Mouse (Mus musculus): Measurements from ENCODE around the gene P2ry14. TPM values are rescaled to one million over a fixed set of nuclear protein-coding genes. Genes with fewer than 3 reads are reported as not detected.

Gene P2ry14
- 8.6 and 10.3 TPM in 2 replicates for polyA plus RNA-seq (2015; fragmentation: Nextera tagmentation; extraction: Ambion mirVana)

DNA sequence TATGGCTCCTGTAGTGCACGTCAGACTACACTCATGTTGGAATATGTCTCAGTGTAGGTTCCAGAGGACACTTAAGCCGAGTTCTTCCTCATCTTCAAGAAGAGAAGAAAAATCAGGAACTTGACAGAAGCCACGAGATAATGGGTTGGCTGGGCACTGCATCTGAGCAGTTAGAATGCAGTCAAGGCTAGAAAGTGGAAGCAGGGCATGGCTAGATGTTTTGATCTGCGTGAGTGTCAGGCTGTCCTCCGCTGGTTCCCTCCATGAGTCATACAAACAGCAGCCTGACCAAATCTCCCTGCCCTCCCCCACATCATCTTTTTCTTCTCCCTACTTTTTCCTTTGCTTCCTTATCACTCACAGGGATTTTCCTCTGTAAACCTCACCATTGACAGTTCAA is at the start of gene P2ry14:
Gene P2ry14 (minus strand): TSS at position 195 of the 400 bp plus-strand sequence.
- ATAC-seq: no peak
- Histone ChIP-seq H3K4me1 (replicated peaks) (no peaks in the 10 kb centered on the region), H3K27ac (no peak within 1 kb of the TSS), H3K27me3 (replicated peaks) (no peaks in the 10 kb centered on the region), H3K9ac (no peak within 1 kb of the TSS), H3K4me2 (replicated peaks) (no peak within 1 kb of the TSS), H3K4me3 (replicated peaks) (no peak within 1 kb of the TSS), H3K9me3 (no peaks in the 10 kb centered on the region), H3K36me3 (no peaks in the 10 kb centered on the region)
- 77% methylated on average over 5 of the region's 5 CpGs for WGBS

DNA sequence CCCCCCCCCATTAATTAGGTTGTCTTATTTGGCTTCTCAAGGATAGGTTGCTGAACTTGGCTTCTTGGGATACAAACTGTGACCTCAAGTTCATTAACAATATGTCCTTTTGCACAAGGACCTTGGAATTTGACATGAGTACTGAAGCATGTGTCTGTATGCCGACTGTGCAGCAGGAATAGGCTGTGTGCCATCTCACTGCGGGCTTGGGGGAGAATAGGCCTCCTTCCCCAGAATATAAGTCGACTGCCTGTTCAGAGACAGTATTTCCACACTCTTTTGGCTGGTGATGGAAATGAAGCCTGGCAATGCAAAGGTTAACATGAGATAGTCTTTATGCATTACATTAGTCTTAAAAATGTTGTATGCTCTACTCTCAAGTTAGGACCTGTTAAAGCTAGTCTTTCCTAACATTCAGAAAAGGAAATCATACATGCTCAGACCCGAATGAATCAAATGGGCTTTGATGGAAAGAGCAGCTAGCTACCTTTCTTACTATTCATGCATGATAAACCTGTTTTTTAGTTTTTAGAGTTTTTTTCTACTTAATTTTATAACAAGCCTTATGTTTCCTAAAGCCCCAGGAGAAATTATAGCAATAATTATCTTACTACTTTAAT is 44.0 kb upstream of the P2ry14 start:
- no peak for ATAC-seq
- no peaks in the 10 kb centered on the region for H3K36me3 ChIP-seq
- no peaks in the 10 kb centered on the region for H3K4me1 ChIP-seq (replicated peaks)
- H3K9me3 ChIP-seq: no peaks in the 10 kb centered on the region
- H3K27me3 ChIP-seq (replicated peaks): no peaks in the 10 kb centered on the region
- no peak overlapping the region for H3K4me3 ChIP-seq (replicated peaks)
- 80% methylated on average over 4 of the region's 4 CpGs for WGBS
- no peak overlapping the region for H3K27ac ChIP-seq
- no peak overlapping the region for H3K4me2 ChIP-seq (replicated peaks)
- no peak overlapping the region for H3K9ac ChIP-seq

GRCm38 (mm10) chr3:59194938-59195337 is 41.5 kb upstream of the P2ry14 start, which contains the start of gene Gpr87:
TSS of gene Gpr87 (minus strand) at chr3:59195104.
- no peak within 1 kb of the TSS for H3K4me2 ChIP-seq (replicated peaks)
- 84% methylated on average over 7 of the region's 7 CpGs for WGBS
- H3K36me3 ChIP-seq: no peaks in the 10 kb centered on the region
- ATAC-seq: no peak
- H3K4me1 ChIP-seq (replicated peaks): no peaks in the 10 kb centered on the region
- H3K4me3 ChIP-seq (replicated peaks): no peak within 1 kb of the TSS
- no peak within 1 kb of the TSS for H3K27ac ChIP-seq
- no peaks in the 10 kb centered on the region for H3K27me3 ChIP-seq (replicated peaks)
- no peaks in the 10 kb centered on the region for H3K9me3 ChIP-seq
- H3K9ac ChIP-seq: no peak within 1 kb of the TSS

- Histone ChIP-seq H3K4me2 (replicated peaks) (no peak overlapping the region), H3K9ac (no peak overlapping the region), H3K27ac (no peak overlapping the region), H3K4me1 (replicated peaks) (no peaks in the 10 kb centered on the region), H3K36me3 (no peaks in the 10 kb centered on the region), H3K4me3 (replicated peaks) (no peak overlapping the region), H3K9me3 (no peaks in the 10 kb centered on the region), H3K27me3 (replicated peaks) (no peaks in the 10 kb centered on the region)
- no peak for ATAC-seq
- WGBS: 89% methylated on average over 7 of the region's 7 CpGs
Observed at GRCm38 (mm10) chr3:59194099-59194498, 40.7 kb upstream of the P2ry14 start.

GRCm38 (mm10) chr3:59191674-59192073 is 38.3 kb upstream of the P2ry14 start:
- H3K27ac ChIP-seq: no peak overlapping the region
- H3K4me1 ChIP-seq (replicated peaks): no peaks in the 10 kb centered on the region
- no peaks in the 10 kb centered on the region for H3K36me3 ChIP-seq
- no peak for ATAC-seq
- H3K27me3 ChIP-seq (replicated peaks): no peaks in the 10 kb centered on the region
- H3K9me3 ChIP-seq: no peaks in the 10 kb centered on the region
- no peak overlapping the region for H3K4me3 ChIP-seq (replicated peaks)
- H3K9ac ChIP-seq: no peak overlapping the region
- WGBS: 92% methylated on average over 6 of the region's 6 CpGs
- no peak overlapping the region for H3K4me2 ChIP-seq (replicated peaks)

GRCm38 (mm10) chr3:59187336-59187735 is 33.9 kb upstream of the P2ry14 start:
- whole genome bisulfite sequencing: 76% methylated on average over 4 of the region's 4 CpGs
- Histone ChIP-seq H3K36me3 (no peaks in the 10 kb centered on the region), H3K27ac (no peak overlapping the region), H3K4me3 (replicated peaks) (no peak overlapping the region), H3K4me1 (replicated peaks) (no peaks in the 10 kb centered on the region), H3K4me2 (replicated peaks) (no peak overlapping the region), H3K9me3 (no peaks in the 10 kb centered on the region), H3K9ac (no peak overlapping the region), H3K27me3 (replicated peaks) (no peaks in the 10 kb centered on the region)
- ATAC-seq: no peak

GRCm38 (mm10) chr3:59185662-59186061 is 32.2 kb upstream of the P2ry14 start:
- WGBS: 80% methylated on average over 4 of the region's 4 CpGs
- no peak overlapping the region for H3K9ac ChIP-seq

GRCm38 (mm10) chr3:59182129-59182528 is 28.7 kb upstream of the P2ry14 start:
- no peaks in the 10 kb centered on the region for H3K27me3 ChIP-seq (replicated peaks)
- no peaks in the 10 kb centered on the region for H3K9me3 ChIP-seq
- H3K27ac ChIP-seq: no peak overlapping the region
- no peak overlapping the region for H3K4me2 ChIP-seq (replicated peaks)
- H3K4me3 ChIP-seq (replicated peaks): no peak overlapping the region
- H3K36me3 ChIP-seq: no peaks in the 10 kb centered on the region
- H3K9ac ChIP-seq: no peak overlapping the region
- no peaks in the 10 kb centered on the region for H3K4me1 ChIP-seq (replicated peaks)
- ATAC-seq: no peak

More at GRCm38 (mm10) chr3:59185662-59186061, 32.2 kb upstream of the P2ry14 start:
- H3K36me3 ChIP-seq: no peaks in the 10 kb centered on the region
- no peak overlapping the region for H3K27ac ChIP-seq
- ATAC-seq: no peak
- H3K9me3 ChIP-seq: no peaks in the 10 kb centered on the region
- H3K4me1 ChIP-seq (replicated peaks): no peaks in the 10 kb centered on the region
- H3K4me2 ChIP-seq (replicated peaks): no peak overlapping the region
- no peak overlapping the region for H3K4me3 ChIP-seq (replicated peaks)
- H3K27me3 ChIP-seq (replicated peaks): no peaks in the 10 kb centered on the region

DNA sequence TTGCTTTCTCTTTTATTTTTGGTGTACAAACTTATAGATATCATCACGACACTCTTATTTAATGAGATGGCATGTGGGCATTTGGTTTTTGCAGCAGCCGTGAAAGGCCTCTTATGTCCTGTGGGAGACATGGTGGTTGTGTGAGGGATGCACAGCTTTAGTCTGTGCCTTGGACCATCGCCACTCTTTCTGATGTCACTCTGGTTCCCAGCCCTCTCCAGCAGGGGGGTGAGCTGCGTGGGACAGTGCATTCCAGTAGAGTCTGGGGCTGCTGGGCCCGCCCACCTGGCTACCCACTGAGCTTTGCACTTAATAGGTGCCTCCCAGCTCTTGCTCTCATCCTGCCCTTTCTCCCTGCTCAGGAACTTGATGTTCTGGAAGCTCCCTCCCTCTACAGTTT is 27.7 kb upstream of the P2ry14 start:
- no peaks in the 10 kb centered on the region for H3K36me3 ChIP-seq
- no peak overlapping the region for H3K4me3 ChIP-seq (replicated peaks)
- no peaks in the 10 kb centered on the region for H3K27me3 ChIP-seq (replicated peaks)
- H3K27ac ChIP-seq: no peak overlapping the region
- H3K4me2 ChIP-seq (replicated peaks): no peak overlapping the region
- H3K4me1 ChIP-seq (replicated peaks): no peaks in the 10 kb centered on the region
- H3K9ac ChIP-seq: no peak overlapping the region
- no peaks in the 10 kb centered on the region for H3K9me3 ChIP-seq
- ATAC-seq: no peak
- WGBS: 76% methylated on average over 5 of the region's 5 CpGs

DNA sequence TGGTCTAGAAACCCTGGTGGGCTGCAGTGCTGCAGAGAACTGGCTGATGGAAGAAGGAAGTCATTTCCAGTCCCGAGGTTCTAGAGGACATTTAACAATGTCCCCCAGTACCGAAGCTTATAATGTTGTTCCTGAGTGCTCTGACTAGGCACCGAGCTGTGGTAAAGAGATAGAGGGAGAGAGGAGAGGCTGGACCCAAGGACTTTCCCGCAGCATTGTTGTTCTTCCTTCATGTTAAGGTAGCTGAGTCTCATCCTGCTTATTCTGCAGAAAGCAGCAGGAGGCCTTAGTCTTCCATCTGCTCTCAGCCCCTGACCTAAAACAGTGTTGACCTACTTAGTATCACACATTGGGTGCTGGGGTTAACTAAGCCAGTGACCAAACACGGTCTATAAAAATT is 23.5 kb upstream of the P2ry14 start:
- Histone ChIP-seq H3K4me2 (replicated peaks) (no peak overlapping the region), H3K4me3 (replicated peaks) (no peak overlapping the region), H3K9ac (no peak overlapping the region), H3K27ac (no peak overlapping the region), H3K4me1 (replicated peaks) (no peaks in the 10 kb centered on the region), H3K9me3 (no peaks in the 10 kb centered on the region), H3K36me3 (no peaks in the 10 kb centered on the region), H3K27me3 (replicated peaks) (no peaks in the 10 kb centered on the region)
- 74% methylated on average over 5 of the region's 5 CpGs for WGBS
- ATAC-seq: no peak

GRCm38 (mm10) chr3:59175234-59175633 is 21.8 kb upstream of the P2ry14 start:
- Histone ChIP-seq H3K9ac (no peak overlapping the region), H3K27ac (no peak overlapping the region), H3K4me2 (replicated peaks) (no peak overlapping the region), H3K36me3 (no peaks in the 10 kb centered on the region), H3K27me3 (replicated peaks) (no peaks in the 10 kb centered on the region), H3K9me3 (no peaks in the 10 kb centered on the region), H3K4me3 (replicated peaks) (no peak overlapping the region), H3K4me1 (replicated peaks) (no peaks in the 10 kb centered on the region)
- 18% methylated on average over 5 of the region's 5 CpGs for WGBS
- peak; percentile 78 for ATAC-seq

DNA sequence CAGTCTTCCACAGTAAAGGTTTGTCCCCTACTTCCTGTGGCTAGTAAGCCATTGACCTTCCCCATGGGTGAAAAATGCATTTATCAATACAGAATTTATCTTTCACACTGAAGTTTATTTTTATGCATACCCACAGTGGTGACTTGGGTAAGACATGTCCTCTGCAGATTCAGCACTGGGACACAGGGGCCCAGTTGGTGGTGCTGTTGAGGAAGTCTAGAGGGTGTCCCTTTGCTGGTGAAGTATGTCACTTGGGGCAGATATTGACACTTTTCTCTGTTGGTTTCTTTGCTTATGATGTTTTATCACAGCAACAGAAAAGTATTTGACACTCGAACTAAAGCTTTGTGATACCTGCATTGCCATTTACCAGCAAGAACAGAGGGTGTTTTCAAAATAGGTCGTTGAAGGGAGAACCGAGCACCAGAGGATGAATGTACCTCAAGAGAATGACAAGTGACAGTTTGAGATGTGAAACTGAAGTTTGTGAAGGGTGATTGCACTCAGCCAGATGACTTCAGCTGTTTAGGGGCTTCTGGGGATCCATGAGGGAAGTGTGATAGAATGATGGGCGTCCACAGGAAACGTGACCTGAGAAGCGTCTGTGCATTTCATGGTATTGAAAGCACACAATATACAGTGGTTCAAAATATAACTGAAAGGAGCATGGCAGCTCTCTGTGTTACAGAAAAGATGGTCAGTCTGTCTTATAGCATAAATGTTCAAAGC is 21.2 kb upstream of the P2ry14 start:
- H3K9me3 ChIP-seq: no peaks in the 10 kb centered on the region
- no peak overlapping the region for H3K27ac ChIP-seq
- H3K4me1 ChIP-seq (replicated peaks): no peaks in the 10 kb centered on the region
- H3K4me3 ChIP-seq (replicated peaks): no peak overlapping the region
- ATAC-seq: no peak
- no peak overlapping the region for H3K4me2 ChIP-seq (replicated peaks)
- H3K27me3 ChIP-seq (replicated peaks): no peaks in the 10 kb centered on the region
- 54% methylated on average over 6 of the region's 6 CpGs for WGBS
- no peaks in the 10 kb centered on the region for H3K36me3 ChIP-seq
- H3K9ac ChIP-seq: no peak overlapping the region
